Mouse (Mus musculus): ENCODE measurements around the gene Rps16.

DNA sequence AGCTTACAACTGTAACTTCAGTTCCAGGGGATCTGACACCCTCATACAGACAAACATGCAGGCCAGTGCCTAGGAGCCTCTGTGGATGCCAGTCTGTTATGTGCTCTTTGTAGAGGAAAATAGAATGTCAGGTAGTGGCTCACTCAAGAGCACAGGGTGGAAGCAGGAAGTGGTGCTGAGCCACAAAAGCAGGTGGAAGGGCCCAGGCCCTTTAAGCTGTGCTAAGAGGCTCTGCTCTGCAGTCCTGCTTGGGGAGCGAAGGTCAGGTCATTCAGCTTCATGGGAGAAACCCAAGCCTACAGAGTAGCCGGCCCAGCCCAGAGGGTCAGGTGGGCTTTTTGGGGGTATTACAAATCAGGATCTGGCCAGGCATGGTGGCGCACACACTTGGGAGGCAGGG lies 4.8 kb downstream of the Rps16 start:
- TF ChIP-seq ZC3H11A (IDR thresholded peaks at IDR 0.05; ENCODE audit: borderline replicate concordance, low read depth, low read length) = no peak
- no peak for TF ChIP-seq ZNF384 (IDR thresholded peaks at IDR 0.05; ENCODE audit: low read depth, low read length)
